Mouse (Mus musculus) spleen, adult 2 months (tissue): Measurements from ENCODE around the gene Rpgrip1l.

Experiments used
- CTCF ChIP-seq: fragments of 200-500 bp; IDR thresholded peaks from 2 replicates; pipeline ENCODE4 v1.5.1; 2011; ENCODE audit warnings: mild to moderate bottlenecking, inconsistent platforms; ENCODE audit not compliant: insufficient read depth, insufficient read length, insufficient replicate concordance; ENCODE audit errors: extremely low read depth
- POLR2A ChIP-seq: fragments of 200-500 bp; IDR thresholded peaks from 2 replicates; pipeline ENCODE4 v1.6.1; 2011; ENCODE audit warnings: low read depth, low read length, inconsistent platforms

DNA sequence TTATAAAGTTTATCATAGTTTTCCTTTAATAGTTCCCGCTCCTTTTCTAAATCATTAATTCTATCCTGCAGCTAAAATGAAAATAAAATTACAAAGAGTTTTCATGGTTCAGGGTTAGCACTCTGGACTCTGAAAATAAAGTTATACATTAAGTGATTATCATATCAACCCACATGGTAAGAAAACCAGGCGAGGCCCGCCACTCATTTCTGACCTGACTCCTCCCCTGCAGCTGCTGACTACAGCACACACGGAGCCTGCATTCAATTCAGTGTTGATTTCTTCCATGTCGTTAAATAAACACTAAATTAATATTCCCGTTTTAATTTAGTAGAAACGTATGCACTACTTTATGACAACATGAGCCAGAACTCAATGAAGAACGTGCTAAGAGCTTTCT lies 26.8 kb downstream of the Rpgrip1l start:
- TF ChIP-seq CTCF (no peak), POLR2A (no peak)
